Mouse (Mus musculus) G1E (cell line): ENCODE results near the gene Vps11.

Experiments used
- CTCF ChIP-seq: IDR thresholded peaks from 2 replicates; pipeline ENCODE4 v1.5.1; 2012; ENCODE audit warnings: low read depth, low read length, inconsistent platforms, mixed read lengths
- GATA1 ChIP-seq: IDR thresholded peaks from 2 replicates; pipeline ENCODE4 v1.6.1; 2012; ENCODE audit warnings: borderline replicate concordance, low read length, inconsistent platforms, mixed read lengths
- GATA2 ChIP-seq: IDR thresholded peaks from 2 replicates; pipeline ENCODE4 v1.6.1; 2012; ENCODE audit warnings: low read depth, low read length, inconsistent platforms, borderline replicate concordance
- POLR2AphosphoS5 ChIP-seq: IDR thresholded peaks from 2 replicates; pipeline ENCODE4 v1.6.1; 2012; ENCODE audit warnings: low read depth, low read length, inconsistent platforms; ENCODE audit not compliant: insufficient replicate concordance
- TAL1 ChIP-seq: conservative IDR thresholded peaks from 2 replicates; pipeline ENCODE4 v1.6.1; 2012; ENCODE audit warnings: low read depth, low read length, inconsistent platforms, mixed read lengths

- TF ChIP-seq CTCF = no peak
- TF ChIP-seq POLR2AphosphoS5 = no peak; the same call in 1 of the 2 replicates
- TF ChIP-seq TAL1 = no peak
- no peak for TF ChIP-seq GATA1
- no peak for TF ChIP-seq GATA2
Measured at GRCm38 (mm10) chr9:44336964-44337363, 24.5 kb downstream of the Vps11 start.
